8 mouse cellular contexts compared by ENCODE assay signal in genomic region chr8:54163505-54163904, GRCm38 (mm10).
DNase-seq lines count a peak whose midpoint lies in the region; ATAC-seq lines count a peak whose summit lies in the region.

No protein-coding gene starts in this region.

- H3K36me3 ChIP-seq in liver, embryonic 15.5 days (replicated peaks), result no peaks in the 10 kb centered on the region
- H3K36me3 ChIP-seq in liver, embryonic 11.5 days (ENCODE audit: control insufficient read depth, insufficient read depth, low read length), result no peaks in the 10 kb centered on the region
- H3K36me3 ChIP-seq in limb, embryonic 10.5 days, result no peaks in the 10 kb centered on the region

- H3K27ac ChIP-seq in liver, embryonic 15.5 days (replicated peaks), result no peak overlapping the region
- no peak overlapping the region for H3K27ac ChIP-seq in liver, embryonic 11.5 days (ENCODE audit: low read depth, low read length)
- H3K27ac ChIP-seq in limb, embryonic 10.5 days, result peak overlapping the region; percentile 85

- 24% methylated on average over 5 of the region's 5 CpGs for WGBS in liver, embryonic 15.5 days (ENCODE audit: insufficient replicate concordance)
- 37% methylated on average over 5 of the region's 5 CpGs for WGBS in liver, embryonic 11.5 days
- WGBS in limb, embryonic 10.5 days, result 7% methylated on average over 5 of the region's 5 CpGs

- H3K4me2 ChIP-seq in liver, embryonic 15.5 days, result 0 out of 2 replicates have a peak overlapping the region, but pooled peaks have one; percentile 7
- H3K4me2 ChIP-seq in liver, embryonic 11.5 days, result no peak overlapping the region

- no peak overlapping the region for H3K4me3 ChIP-seq in liver, embryonic 15.5 days (replicated peaks)
- no peak overlapping the region for H3K4me3 ChIP-seq in liver, embryonic 11.5 days (ENCODE audit: low read depth, low read length)
- H3K4me3 ChIP-seq in limb, embryonic 10.5 days, result peak overlapping the region; percentile 17; the same call in 1 of the 2 replicates

- no peaks in the 10 kb centered on the region for H3K9me3 ChIP-seq in liver, embryonic 15.5 days (replicated peaks)
- H3K9me3 ChIP-seq in liver, embryonic 11.5 days (ENCODE audit: control insufficient read depth, low read length), result no peaks in the 10 kb centered on the region
- H3K9me3 ChIP-seq in limb, embryonic 10.5 days (replicated peaks), result no peaks in the 10 kb centered on the region

- no peak for DNase-seq in liver, embryonic 11.5 days (ENCODE audit: low spot score)
- DNase-seq in fibroblast of lung, adult 2 months (ENCODE audit: low read depth), result peak; percentile 28
- peak; percentile 57 for DNase-seq in limb, embryonic 10.5 days (ENCODE audit: low spot score)
- peak; percentile 2 for DNase-seq in skeletal muscle tissue, adult 2 months (ENCODE audit: low read depth, low spot score)
- no peak for DNase-seq in ovary, postnatal 14 days (ENCODE audit: low spot score)
- no peak for DNase-seq in c-Kit-positive CD71-positive TER-119-positive erythroid progenitor cells, embryonic 14.5 days (ENCODE audit: low spot score)

- H3K27me3 ChIP-seq in liver, embryonic 15.5 days, result no peaks in the 10 kb centered on the region
- no peaks in the 10 kb centered on the region for H3K27me3 ChIP-seq in liver, embryonic 11.5 days (replicated peaks; ENCODE audit: control insufficient read depth, insufficient read depth, low read length)
- no peaks in the 10 kb centered on the region for H3K27me3 ChIP-seq in limb, embryonic 10.5 days (ENCODE audit: low read depth, poor library complexity, severe bottlenecking)

- no peak overlapping the region for H3K9ac ChIP-seq in liver, embryonic 15.5 days
- no peak overlapping the region for H3K9ac ChIP-seq in liver, embryonic 11.5 days (ENCODE audit: low read depth, low read length)

- no peaks in the 10 kb centered on the region for H3K4me1 ChIP-seq in liver, embryonic 15.5 days (replicated peaks)
- H3K4me1 ChIP-seq in liver, embryonic 11.5 days (replicated peaks; ENCODE audit: control insufficient read depth, insufficient read depth, low read length), result no peaks in the 10 kb centered on the region
- peaks cover 13% of the 10 kb centered on the region for H3K4me1 ChIP-seq in limb, embryonic 10.5 days

- ATAC-seq in liver, embryonic 15.5 days (ENCODE audit: insufficient read depth), result no peak
- no peak for ATAC-seq in liver, embryonic 11.5 days (replicated peaks; ENCODE audit: low FRiP score)
- ATAC-seq in cerebellum, adult (ENCODE audit: insufficient number of reproducible peaks, low FRiP score, low TSS enrichment), result no peak; the same call in 1 of the 2 replicates

Comparison
In these comparisons a context has a peak if more than half of its experiments do, and no peak if none do; other contexts are left out.
1. DNase-seq: peak in fibroblast of lung, adult 2 months (single experiment), limb, embryonic 10.5 days (single experiment) and skeletal muscle tissue, adult 2 months (single experiment); none in liver, embryonic 11.5 days (single experiment), ovary, postnatal 14 days (single experiment) and c-Kit-positive CD71-positive TER-119-positive erythroid progenitor cells, embryonic 14.5 days (single experiment).